Mouse (Mus musculus) gastrocnemius, adult 2 months (tissue): Measurements from ENCODE around the gene Tmem211. TPM values are rescaled to one million over a fixed set of nuclear protein-coding genes. Genes with fewer than 3 reads are reported as not detected.

ENCODE experiments used
- DNase-seq: peaks from one replicate; pipeline ENCODE4 v3.0.0; 2022
- H3K27ac ChIP-seq: fragments of 200-600 bp; 2 replicates; pipeline ENCODE4 v1.8.1; 2022; ENCODE audit warnings: mild to moderate bottlenecking
- H3K4me3 ChIP-seq: fragments of 200-600 bp; 2 replicates; pipeline ENCODE4 v1.8.1; 2022; ENCODE audit warnings: mild to moderate bottlenecking, moderate library complexity
- CTCF ChIP-seq: fragments of 200-600 bp; IDR thresholded peaks from 2 replicates; pipeline ENCODE4 v1.8.1; 2022; ENCODE audit warnings: antibody characterized with exemption, mild to moderate bottlenecking, moderate library complexity
- intact Hi-C: fragments of 180-260 bp; cut with DNase I; formaldehyde crosslinking; loops from one replicate; pipeline ENCODE4 v1.15.1; 2025
- total RNA-seq, 2 experiments: library from RNA; stranded (reverse); gene quantifications; 2 replicates each; pipeline ENCODE4 v1.2.3; 2021

Tmem211 gene
- total RNA-seq, 2 experiments from 2014 or later, result not detected

- H3K27ac ChIP-seq, result no peak overlapping the region
- no peak overlapping the region for H3K4me3 ChIP-seq
- intact Hi-C loops, result no loop called here
- TF ChIP-seq CTCF, result no peak
- DNase-seq, result no peak
Observed at GRCm38 (mm10) chr5:113288490-113288889, 61.8 kb downstream of the Tmem211 start.

Other genes starting within 250 kb of the Tmem211 start
- 1 to 10 TPM; 4.6 to 5.0 TPM for gene Grk3, start 211.1 kb upstream of the Tmem211 start, total RNA-seq
- gene Crybb2, start 156.8 kb upstream of the Tmem211 start, total RNA-seq, result not detected
- 1 to 10 TPM in 1 of 2 experiments, under 1 TPM in 1; 0.79 to 1.0 TPM for gene Crybb3, start 145.3 kb upstream of the Tmem211 start, total RNA-seq
- gene 2900026A02Rik, start 5.7 kb upstream of the Tmem211 start, total RNA-seq, result 10 to 100 TPM; 19.6 to 24.6 TPM
- under 1 TPM; 0.23 to 0.47 TPM for gene Sgsm1, start 83.9 kb downstream of the Tmem211 start, total RNA-seq
- gene Aym1, start 130.4 kb downstream of the Tmem211 start, total RNA-seq, result not detected